Mouse (Mus musculus) MEL (cell line): ENCODE data around the gene St7. TPM values are rescaled to one million over a fixed set of nuclear protein-coding genes. Genes with fewer than 3 reads are reported as not detected.

Experiments used
- DNase-seq: peaks from one replicate; pipeline ENCODE4 v3.0.0; 2011; ENCODE audit warnings: low read depth, low spot score
- H3K27ac ChIP-seq: 2 replicates; pipeline ENCODE4 v1.5.1; 2012; ENCODE audit warnings: low read depth, mild to moderate bottlenecking, control low read depth, low read length, moderate library complexity; ENCODE audit not compliant: control insufficient read depth
- H3K27me3 ChIP-seq, 2 experiments: fragments of 150-350 bp in 1 of 2; sonication (generic) in 1 of 2; 2 replicates each; pipeline ENCODE4 v1.6.1; 2012; ENCODE audit warnings: low read length in 2 of 2, mild to moderate bottlenecking in 2 of 2, improper control_type of control experiment in 1 of 2, moderate library complexity in 1 of 2; ENCODE audit not compliant: insufficient read depth in 2 of 2, control insufficient read depth in 1 of 2
- H3K36me3 ChIP-seq, 2 experiments: 2 replicates each; pipeline ENCODE4 v1.6.1; 2012 to 2014; ENCODE audit warnings: low read length in 2 of 2, improper control_type of control experiment in 1 of 2, inconsistent platforms in 1 of 2, mild to moderate bottlenecking in 1 of 2; ENCODE audit not compliant: insufficient read depth in 2 of 2, control insufficient read depth in 1 of 2
- H3K4me1 ChIP-seq, 2 experiments: fragments of 150-350 bp in 1 of 2; sonication (generic) in 1 of 2; 2 replicates each; pipeline ENCODE4 v1.6.1; 2012; ENCODE audit warnings: low read length in 2 of 2, improper control_type of control experiment in 1 of 2, mild to moderate bottlenecking in 1 of 2; ENCODE audit not compliant: insufficient read depth in 2 of 2, control insufficient read depth in 1 of 2
- H3K4me3 ChIP-seq, 2 experiments: fragments of 150-350 bp in 1 of 2; sonication (generic) in 1 of 2; 2 replicates each; pipeline ENCODE4 v1.5.1; 2012; ENCODE audit warnings: low read depth in 2 of 2, low read length in 2 of 2, mild to moderate bottlenecking in 2 of 2, moderate library complexity in 2 of 2, control low read depth in 1 of 2, improper control_type of control experiment in 1 of 2; ENCODE audit not compliant: control insufficient read depth in 1 of 2, insufficient read depth in 1 of 2
- H3K79me2 ChIP-seq: 2 replicates; pipeline ENCODE4 v1.6.1; 2012; ENCODE audit warnings: mild to moderate bottlenecking, low read length, moderate library complexity; ENCODE audit not compliant: control insufficient read depth, poor library complexity, insufficient read depth
- H3K9ac ChIP-seq: 2 replicates; pipeline ENCODE4 v1.6.1; 2012; ENCODE audit warnings: low read depth, mild to moderate bottlenecking, control low read depth, low read length, moderate library complexity; ENCODE audit not compliant: control insufficient read depth, poor library complexity, severe bottlenecking
- H3K9me3 ChIP-seq: fragments of 150-350 bp; sonication (generic); replicated peaks from 2 replicates; pipeline ENCODE4 v1.6.1; 2012; ENCODE audit warnings: mild to moderate bottlenecking, low read length, improper control_type of control experiment, moderate library complexity; ENCODE audit not compliant: insufficient read depth
- CHD1 ChIP-seq: IDR thresholded peaks from 2 replicates; pipeline ENCODE4 v1.6.1; 2012; ENCODE audit warnings: low read depth, mild to moderate bottlenecking, inconsistent platforms, low read length, improper control_type of control experiment
- CTCF ChIP-seq, 3 experiments: IDR thresholded peaks in 2 of 3; conservative IDR thresholded peaks in 1 of 3; 2 replicates each; pipeline ENCODE4 v1.5.1; 2011 to 2012; ENCODE audit warnings: low read length in 3 of 3, low read depth in 2 of 3, mild to moderate bottlenecking in 2 of 3, improper control_type of control experiment in 1 of 3, inconsistent platforms in 1 of 3, mixed read lengths in 1 of 3, moderate library complexity in 1 of 3; ENCODE audit not compliant: control insufficient read depth in 1 of 3, insufficient read depth in 1 of 3, poor library complexity in 1 of 3, severe bottlenecking in 1 of 3
- ELF1 ChIP-seq: IDR thresholded peaks from 2 replicates; pipeline ENCODE4 v1.6.1; 2014; ENCODE audit warnings: low read depth, mild to moderate bottlenecking, inconsistent platforms, low read length, improper control_type of control experiment, moderate library complexity
- EP300 ChIP-seq, 2 experiments: IDR thresholded peaks; 2 replicates each; pipeline ENCODE4 v1.6.1; 2011; ENCODE audit warnings: improper control_type of control experiment in 2 of 2, low read length in 2 of 2, low read depth in 1 of 2, mild to moderate bottlenecking in 1 of 2
- ETS1 ChIP-seq: IDR thresholded peaks from 2 replicates; pipeline ENCODE4 v1.6.1; 2012; ENCODE audit warnings: low read depth, mild to moderate bottlenecking, inconsistent platforms, low read length, improper control_type of control experiment, moderate library complexity
- GATA1 ChIP-seq: IDR thresholded peaks from 2 replicates; pipeline ENCODE4 v1.6.1; 2011; ENCODE audit warnings: low read depth, low read length, improper control_type of control experiment
- HCFC1 ChIP-seq: IDR thresholded peaks from 2 replicates; pipeline ENCODE4 v1.6.1; 2012; ENCODE audit warnings: low read depth, mild to moderate bottlenecking, inconsistent platforms, low read length, improper control_type of control experiment, moderate library complexity
- JUND ChIP-seq: IDR thresholded peaks from 2 replicates; pipeline ENCODE4 v1.6.1; 2011; ENCODE audit warnings: low read depth, mild to moderate bottlenecking, improper control_type of control experiment, low read length
- KAT2A ChIP-seq: conservative IDR thresholded peaks from 2 replicates; pipeline ENCODE4 v1.6.1; 2012; ENCODE audit warnings: low read depth, low read length, improper control_type of control experiment, inconsistent platforms
- MAX ChIP-seq: IDR thresholded peaks from 2 replicates; pipeline ENCODE4 v1.6.1; 2011; ENCODE audit warnings: low read length, improper control_type of control experiment
- MAZ ChIP-seq: IDR thresholded peaks from 2 replicates; pipeline ENCODE4 v1.6.1; 2012; ENCODE audit warnings: low read depth, mild to moderate bottlenecking, inconsistent platforms, low read length, improper control_type of control experiment
- MEF2A ChIP-seq: IDR thresholded peaks from 2 replicates; pipeline ENCODE4 v1.6.1; 2014; ENCODE audit warnings: low read depth, mild to moderate bottlenecking, inconsistent platforms, low read length, improper control_type of control experiment; ENCODE audit not compliant: poor library complexity, insufficient replicate concordance, severe bottlenecking; ENCODE audit errors: extremely low read depth
- MXI1 ChIP-seq: IDR thresholded peaks from 2 replicates; pipeline ENCODE4 v1.6.1; 2011; ENCODE audit warnings: mild to moderate bottlenecking, low read depth, low read length, improper control_type of control experiment
- MYB ChIP-seq: IDR thresholded peaks from 2 replicates; pipeline ENCODE4 v1.6.1; 2011; ENCODE audit warnings: mild to moderate bottlenecking, low read depth, low read length, improper control_type of control experiment
- MYC ChIP-seq: IDR thresholded peaks from 2 replicates; pipeline ENCODE4 v1.6.1; 2011; ENCODE audit warnings: low read depth, mild to moderate bottlenecking, low read length, improper control_type of control experiment, moderate library complexity
- NELFE ChIP-seq: IDR thresholded peaks from 2 replicates; pipeline ENCODE4 v1.6.1; 2011; ENCODE audit warnings: low read depth, low read length, improper control_type of control experiment
- POLR2A ChIP-seq, 2 experiments: IDR thresholded peaks; 2 replicates each; pipeline ENCODE4 v1.6.1; 2011 to 2012; ENCODE audit warnings: low read length in 2 of 2, mild to moderate bottlenecking in 2 of 2, control low read depth in 1 of 2, improper control_type of control experiment in 1 of 2, low read depth in 1 of 2, moderate library complexity in 1 of 2; ENCODE audit not compliant: control insufficient read depth in 1 of 2, insufficient read depth in 1 of 2, poor library complexity in 1 of 2
- RAD21 ChIP-seq: IDR thresholded peaks from 2 replicates; pipeline ENCODE4 v1.6.1; 2011; ENCODE audit warnings: mild to moderate bottlenecking, low read depth, low read length, improper control_type of control experiment
- SIN3A ChIP-seq: IDR thresholded peaks from 2 replicates; pipeline ENCODE4 v1.6.1; 2012; ENCODE audit warnings: low read length, improper control_type of control experiment, inconsistent platforms
- TAL1 ChIP-seq: IDR thresholded peaks from 2 replicates; pipeline ENCODE4 v1.6.1; 2012; ENCODE audit warnings: mild to moderate bottlenecking, inconsistent platforms, low read length, moderate library complexity, mixed read lengths
- TBP ChIP-seq: IDR thresholded peaks from 2 replicates; pipeline ENCODE4 v1.8.0; 2011; ENCODE audit warnings: low read depth, low read length, improper control_type of control experiment
- TCF12 ChIP-seq: IDR thresholded peaks from 2 replicates; pipeline ENCODE4 v1.6.1; 2014; ENCODE audit warnings: low read depth, mild to moderate bottlenecking, inconsistent platforms, low read length, improper control_type of control experiment, moderate library complexity
- UBTF ChIP-seq: IDR thresholded peaks from 2 replicates; pipeline ENCODE4 v1.6.1; 2012; ENCODE audit warnings: low read depth, mild to moderate bottlenecking, inconsistent platforms, low read length, improper control_type of control experiment, moderate library complexity, borderline replicate concordance; ENCODE audit not compliant: insufficient read depth
- USF2 ChIP-seq, 2 experiments: IDR thresholded peaks; 2 replicates each; pipeline ENCODE4 v1.6.1; 2011 to 2012; ENCODE audit warnings: improper control_type of control experiment in 2 of 2, low read length in 2 of 2, borderline replicate concordance in 1 of 2, inconsistent platforms in 1 of 2, low read depth in 1 of 2, mild to moderate bottlenecking in 1 of 2; ENCODE audit not compliant: insufficient read depth in 1 of 2
- ZKSCAN1 ChIP-seq: IDR thresholded peaks from 2 replicates; pipeline ENCODE4 v1.6.1; 2012; ENCODE audit warnings: low read depth, mild to moderate bottlenecking, inconsistent platforms, low read length, improper control_type of control experiment, moderate library complexity
- ZMIZ1 ChIP-seq: IDR thresholded peaks from 2 replicates; pipeline ENCODE4 v1.6.1; 2012; ENCODE audit warnings: low read depth, mild to moderate bottlenecking, inconsistent platforms, low read length, improper control_type of control experiment, moderate library complexity
- polyA plus RNA-seq, 2 experiments: library from polyadenylated mRNA; stranded (reverse) in 1 of 2; unstranded in 1 of 2; fragments of >175 nt in 1 of 2; fragments of >200 nt in 1 of 2; gene quantifications; 2 replicates each; pipeline versions ENCODE4 v1.2.1 to v1.2.4; 2012; ENCODE audit warnings: low replicate concordance in 2 of 2, low read depth in 1 of 2; ENCODE audit not compliant: insufficient read length in 2 of 2, insufficient read depth in 1 of 2, missing spikeins in 1 of 2
- total RNA-seq: library from RNA; depleted of rRNA; stranded (reverse); fragments of 300-350 nt; gene quantifications from 2 replicates; pipeline ENCODE4 v1.2.3, GENCODE M21; 2012

Gene St7
- total and polyA plus RNA-seq, 3 experiments = 34.4 to 48.5 TPM; not detected in 1

- DNase-seq = no peak
- H3K4me3 ChIP-seq = no peak overlapping the region
- no peaks in the 10 kb centered on the region for H3K4me1 ChIP-seq
- H3K9ac ChIP-seq = no peak overlapping the region
- no peaks in the 10 kb centered on the region for H3K36me3 ChIP-seq
- no peaks in the 10 kb centered on the region; a peak in 1 of 4 replicates for H3K27me3 ChIP-seq
- TF ChIP-seq KAT2A (no peak), TAL1 (no peak), MEF2A (no peak), UBTF (no peak), ETS1 (no peak), MAX (no peak), EP300 (IDR thresholded peaks at IDR 0.05; ENCODE audit: low read depth in 1 of 2, low read length in 2 of 2) (no peak), TCF12 (no peak), ZMIZ1 (no peak), ZKSCAN1 (no peak), USF2 (IDR thresholded peaks at IDR 0.05; ENCODE audit: borderline replicate concordance in 1 of 2, insufficient read depth in 1 of 2, low read depth in 1 of 2, low read length in 2 of 2) (no peak)
- no peaks in the 10 kb centered on the region for H3K79me2 ChIP-seq
- H3K27ac ChIP-seq = no peak overlapping the region
- no peaks in the 10 kb centered on the region for H3K9me3 ChIP-seq
Measured at GRCm38 (mm10) chr6:17974416-17974815, 281.7 kb downstream of the St7 start.

- H3K36me3 ChIP-seq = no peaks in the 10 kb centered on the region
- no peaks in the 10 kb centered on the region for H3K4me1 ChIP-seq
- no peak for TF ChIP-seq JUND
- no peak for TF ChIP-seq MEF2A
- no peak for TF ChIP-seq MAZ
- no peak for TF ChIP-seq TBP
- no peak for TF ChIP-seq NELFE
- TF ChIP-seq CTCF (IDR thresholded peaks at IDR 0.05 in 2 of 3, conservative IDR thresholded peaks at IDR 0.05 in 1 of 3; ENCODE audit: control insufficient read depth in 1 of 3, insufficient read depth in 1 of 3, low read depth in 2 of 3, low read length in 3 of 3, poor library complexity in 1 of 3, severe bottlenecking in 1 of 3) = no peak
- no peak for TF ChIP-seq MYB
- TF ChIP-seq SIN3A = no peak
- TF ChIP-seq CHD1 = no peak
- TF ChIP-seq GATA1 = no peak
- no peak for TF ChIP-seq MYC
- TF ChIP-seq RAD21 = no peak
- TF ChIP-seq KAT2A = no peak
- TF ChIP-seq ELF1 = no peak
- no peak for TF ChIP-seq MXI1
- no peak for TF ChIP-seq POLR2A (IDR thresholded peaks at IDR 0.05; ENCODE audit: control insufficient read depth in 1 of 2, insufficient read depth in 1 of 2, low read depth in 1 of 2, low read length in 2 of 2, poor library complexity in 1 of 2)
- no peak for TF ChIP-seq HCFC1
- no peaks in the 10 kb centered on the region for H3K9me3 ChIP-seq
- DNase-seq = no peak
- peaks cover 0 to 3% of the 10 kb centered on the region in 2 experiments for H3K27me3 ChIP-seq
- no peaks in the 10 kb centered on the region for H3K79me2 ChIP-seq
- no peak overlapping the region for H3K27ac ChIP-seq
- no peak overlapping the region for H3K9ac ChIP-seq
- H3K4me3 ChIP-seq = no peak overlapping the region
Measured at GRCm38 (mm10) chr6:17977165-17977564, 284.4 kb downstream of the St7 start.
